Mouse (Mus musculus) gonadal fat pad, adult 2 months (tissue): ENCODE measurements at regions not wholly inside any gene's neighbourhood (a gene's known extent, or its start where the extent isn't known, plus 50 kb on each side); places are given as distances from the start of the nearest gene placed in this dataset.

ENCODE experiments used
- DNase-seq: peaks from one replicate; pipeline ENCODE4 v3.0.0-alpha.2; 2012; ENCODE audit warnings: low read depth

DNA sequence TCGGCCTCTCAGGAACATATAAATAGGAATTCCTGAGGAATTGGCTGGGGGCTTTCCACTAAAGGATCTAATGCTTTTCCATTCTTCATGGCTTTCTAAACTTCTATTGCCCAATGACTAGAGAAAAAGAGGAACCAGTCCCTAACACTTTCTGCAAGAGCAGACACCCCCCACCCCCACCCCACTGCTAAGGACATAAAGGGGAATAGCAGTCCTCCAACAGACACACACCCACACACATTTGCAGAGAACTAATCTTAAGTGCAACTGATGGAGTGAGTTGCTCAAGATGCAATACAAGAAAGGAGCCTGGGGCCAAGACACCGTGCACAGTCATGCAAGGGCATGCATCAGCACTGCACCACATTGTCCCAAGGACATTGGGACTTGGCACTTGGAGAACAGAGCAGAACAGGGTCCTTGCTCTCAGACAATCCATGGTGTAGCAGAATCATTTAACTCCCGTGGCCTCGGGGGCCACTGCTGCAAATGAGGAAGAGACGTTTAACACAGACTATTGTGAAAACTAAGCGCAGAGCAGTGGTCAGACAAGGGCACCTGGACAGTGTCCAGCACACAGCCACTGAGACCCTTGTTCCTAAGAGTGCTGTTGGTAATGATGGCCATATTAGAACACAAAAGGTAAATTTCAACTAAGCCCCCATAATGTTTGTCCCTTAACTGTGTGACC lies 161.1 kb downstream of the Xpnpep1 start:
- peak; percentile 90 for DNase-seq

DNA sequence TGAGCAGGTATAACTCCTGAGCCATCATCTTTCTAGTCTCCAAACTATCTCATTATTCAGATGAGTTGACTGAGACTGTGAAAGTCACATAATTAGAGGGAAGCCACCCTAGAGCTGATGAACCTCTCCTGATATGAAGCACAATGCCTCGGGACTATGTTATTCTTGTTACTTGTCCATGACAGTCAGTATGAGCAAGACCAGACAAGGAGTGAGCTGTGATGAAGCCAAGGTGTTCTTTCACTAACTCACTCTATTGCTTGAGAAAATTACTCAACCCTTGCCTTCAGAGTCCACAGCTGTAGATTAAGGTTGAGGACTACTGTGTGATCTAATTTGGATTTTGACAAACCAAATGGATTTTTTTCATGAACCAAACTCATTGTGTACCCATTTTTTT lies 173.4 kb downstream of the Xpnpep1 start:
- peak; percentile 75 for DNase-seq

DNA sequence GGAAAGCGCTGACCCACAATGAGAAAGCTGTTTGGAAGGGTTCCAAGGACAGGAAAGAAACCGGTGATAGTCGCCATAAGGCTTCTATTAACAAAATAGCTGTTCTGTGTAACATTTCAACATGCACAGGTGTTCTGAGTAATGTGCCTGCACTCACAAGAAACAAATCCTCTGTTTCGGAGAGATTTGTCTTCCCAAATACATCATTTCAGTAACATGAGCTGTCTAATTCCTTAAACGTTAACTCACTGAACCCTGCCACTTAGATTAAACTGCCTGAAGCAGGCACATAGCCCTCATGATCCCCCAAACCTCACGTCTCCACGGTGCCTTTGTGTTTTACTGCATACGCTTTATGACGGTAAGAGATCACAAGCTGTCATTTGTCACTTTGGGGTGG lies 178.4 kb downstream of the Xpnpep1 start:
- no peak for DNase-seq

DNA sequence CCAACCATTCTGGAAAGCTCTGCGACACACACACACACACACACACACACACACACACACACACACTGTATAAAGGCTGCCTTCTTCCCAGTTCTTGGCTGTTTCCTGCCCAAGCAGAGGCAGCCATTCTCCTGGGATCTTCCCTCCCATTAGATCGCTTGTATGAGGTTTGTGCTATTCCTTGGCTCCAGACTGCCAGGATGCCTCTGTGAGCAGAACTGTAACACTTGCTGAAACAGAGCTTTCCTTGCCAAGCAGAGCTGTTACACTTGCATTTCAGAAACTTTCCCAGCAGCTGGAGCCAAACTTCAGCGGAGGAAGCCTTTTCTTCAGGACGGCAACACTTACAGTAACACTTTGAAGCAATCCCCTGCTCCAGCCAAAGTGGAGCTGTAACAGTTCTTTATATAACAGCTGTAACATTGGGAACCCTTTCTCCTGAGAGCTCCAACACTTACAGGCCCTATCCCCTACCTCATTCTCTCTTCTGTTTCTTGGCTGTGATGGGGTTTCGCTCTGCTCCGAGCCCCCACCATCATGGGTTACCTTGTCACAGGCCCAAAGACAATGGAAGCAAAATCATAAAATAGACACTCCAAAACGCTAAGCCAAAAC lies 185.8 kb downstream of the Xpnpep1 start:
- no peak for DNase-seq

DNA sequence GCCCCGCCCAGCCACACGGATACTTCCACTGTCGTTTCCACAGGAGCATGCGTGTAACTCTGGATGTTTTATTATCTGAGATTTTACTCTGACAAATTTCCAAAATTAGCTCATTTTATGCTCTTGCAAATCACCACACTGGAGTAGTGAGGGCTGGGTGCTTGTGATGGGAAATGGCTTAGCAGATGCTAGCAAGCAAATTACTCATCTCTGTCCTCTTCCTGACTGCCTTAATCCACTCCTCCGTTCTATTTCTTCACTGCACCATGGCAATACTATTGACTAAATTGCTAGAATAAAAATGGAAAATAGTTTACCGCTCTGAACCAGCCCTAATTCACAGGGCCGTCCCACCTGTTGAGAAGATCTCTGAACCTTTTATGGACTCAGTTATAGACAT lies 223.8 kb downstream of the Xpnpep1 start:
- no peak for DNase-seq

DNA sequence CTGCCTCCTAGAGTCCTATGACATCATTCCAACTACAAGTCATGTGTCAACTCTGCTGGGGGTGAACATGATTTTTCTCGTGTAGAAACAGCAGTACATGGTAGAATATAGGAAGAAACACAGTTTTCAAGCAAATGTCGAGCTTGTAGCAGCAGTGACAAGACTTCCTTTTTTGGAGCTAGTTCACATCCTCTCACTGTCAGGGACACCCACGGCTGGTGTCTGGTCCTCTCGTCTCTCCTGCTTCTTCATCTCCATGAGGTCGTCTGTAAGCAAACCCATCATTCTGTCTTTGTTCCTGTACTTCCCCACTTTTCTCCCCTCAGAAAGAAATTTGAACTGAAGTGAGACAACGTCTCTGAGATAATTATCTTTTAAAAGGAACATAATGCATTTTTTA lies 228.0 kb downstream of the Xpnpep1 start:
- DNase-seq = no peak

DNA sequence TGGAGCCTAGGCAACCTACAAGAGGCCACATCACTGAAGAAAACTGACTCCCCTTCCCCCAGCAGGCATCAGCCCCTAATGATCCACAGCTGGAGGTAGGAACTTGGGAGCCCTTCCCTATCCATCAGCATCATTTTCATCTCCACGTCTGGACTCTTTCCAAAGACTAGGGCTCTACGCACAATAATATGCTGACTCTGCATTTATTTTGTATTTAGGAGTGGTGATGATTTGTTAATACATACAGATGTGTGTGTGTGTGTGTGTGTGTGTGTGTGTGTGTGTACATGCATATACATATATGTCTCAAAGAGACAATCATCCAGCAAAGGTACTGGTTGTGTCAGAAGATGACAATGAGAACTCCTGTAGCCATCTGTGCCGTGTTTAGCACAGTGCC lies 251.2 kb downstream of the Xpnpep1 start:
- DNase-seq = no peak

DNA sequence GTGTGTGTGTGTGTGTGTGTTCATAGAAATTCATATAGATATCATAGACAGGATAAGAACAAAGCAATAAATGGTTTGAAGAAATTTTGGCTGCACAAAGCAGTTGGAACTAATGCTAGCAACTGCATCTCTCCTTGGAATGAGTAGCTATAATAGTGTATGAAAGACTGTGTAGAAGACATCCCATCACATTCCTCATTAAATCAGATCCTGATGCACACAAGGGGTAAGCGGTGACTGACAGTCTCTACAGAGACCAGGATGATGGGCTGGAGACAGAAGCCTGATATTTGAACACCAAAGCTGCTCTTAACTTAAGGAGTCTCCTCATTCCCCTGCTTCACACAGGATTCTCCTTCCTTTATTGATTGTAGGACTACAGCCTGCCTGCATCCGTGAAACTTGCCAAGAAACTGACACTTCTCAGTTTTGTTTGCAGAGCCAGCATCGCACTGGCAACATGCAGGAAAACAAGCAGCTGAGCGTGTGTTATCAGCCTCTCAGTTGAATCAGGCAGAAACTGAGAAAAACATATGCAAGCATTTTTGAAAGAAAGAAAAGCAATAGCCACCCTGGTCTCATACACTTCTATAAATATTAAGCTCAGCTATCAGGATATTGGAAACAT lies 271.1 kb downstream of the Xpnpep1 start:
- DNase-seq = no peak

DNA sequence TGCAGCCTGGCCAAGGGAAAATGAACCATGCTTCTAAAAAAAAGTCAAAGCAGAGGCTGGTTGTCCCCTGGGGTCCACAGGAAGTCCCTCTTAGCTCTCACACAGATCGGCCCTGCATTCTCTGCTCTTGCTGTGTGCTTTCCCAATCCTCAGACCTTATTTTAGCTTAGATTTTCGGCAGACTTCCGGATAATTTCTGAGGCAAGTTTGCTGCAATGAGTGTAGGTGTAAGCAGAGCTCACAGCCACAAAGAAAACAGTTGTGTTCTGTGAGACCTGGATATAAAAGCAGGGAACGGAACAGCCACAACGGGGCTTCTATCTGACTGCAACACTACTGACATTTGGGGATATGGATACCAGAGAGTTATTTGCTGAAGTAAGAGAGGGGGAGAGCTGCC lies 271.9 kb downstream of the Xpnpep1 start:
- no peak for DNase-seq

DNA sequence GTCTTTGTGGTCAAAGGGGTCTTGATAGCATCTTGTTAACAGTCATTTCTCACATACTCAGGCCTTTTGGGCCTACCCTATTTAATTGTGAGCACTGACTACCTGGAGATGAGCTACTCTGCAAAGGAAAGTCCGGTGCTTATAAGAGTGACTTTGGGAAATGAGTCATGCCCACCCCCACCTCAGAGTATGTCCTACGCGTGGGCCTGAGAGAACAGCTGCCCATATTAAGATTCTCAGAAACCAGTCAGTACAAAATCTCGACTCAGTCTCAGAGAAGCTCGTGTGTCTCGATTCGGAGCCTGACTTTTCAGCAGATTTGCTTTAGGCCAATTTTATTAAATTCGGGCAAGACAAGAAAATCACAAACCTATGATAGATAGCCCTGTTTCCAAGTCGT lies 301.1 kb downstream of the Xpnpep1 start:
- DNase-seq = no peak

DNA sequence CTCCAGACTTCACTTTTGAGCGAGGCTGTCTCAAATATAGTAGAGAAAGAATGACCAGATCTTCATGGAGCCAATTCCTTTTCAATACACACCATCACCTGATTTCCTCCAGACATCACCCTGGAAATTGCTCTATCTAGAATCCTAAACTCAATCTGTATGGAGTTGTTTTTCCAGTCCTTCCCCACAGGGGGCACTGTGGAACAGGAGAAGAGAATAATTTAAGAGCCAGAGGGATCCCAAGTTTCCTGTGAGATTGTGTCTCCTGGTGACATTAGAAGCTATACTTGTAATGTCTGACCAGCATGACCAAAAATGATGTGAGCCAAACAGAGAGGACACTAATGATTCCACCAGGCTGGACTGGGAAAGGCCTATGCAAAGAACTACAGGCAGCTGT lies 318.2 kb downstream of the Xpnpep1 start:
- no peak for DNase-seq

DNA sequence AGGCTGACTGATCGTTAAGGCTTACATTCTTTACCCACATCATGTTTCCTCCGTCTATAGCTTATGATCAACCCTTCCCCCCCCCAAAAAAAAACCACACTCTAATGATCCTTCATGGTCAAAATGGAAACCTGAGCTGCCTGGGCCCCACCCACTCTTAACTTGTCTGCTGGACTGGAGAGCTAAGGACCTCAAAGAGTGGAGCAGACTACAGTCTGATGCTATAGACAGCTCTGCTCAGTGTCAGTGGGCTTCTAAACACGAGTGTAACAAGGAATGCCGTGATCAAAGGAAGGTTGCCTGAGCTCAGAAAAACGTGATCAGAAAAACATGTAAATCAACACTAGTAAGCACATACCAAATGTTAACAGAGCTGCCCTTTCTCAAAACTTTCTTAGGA lies 324.7 kb downstream of the Xpnpep1 start:
- no peak for DNase-seq

DNA sequence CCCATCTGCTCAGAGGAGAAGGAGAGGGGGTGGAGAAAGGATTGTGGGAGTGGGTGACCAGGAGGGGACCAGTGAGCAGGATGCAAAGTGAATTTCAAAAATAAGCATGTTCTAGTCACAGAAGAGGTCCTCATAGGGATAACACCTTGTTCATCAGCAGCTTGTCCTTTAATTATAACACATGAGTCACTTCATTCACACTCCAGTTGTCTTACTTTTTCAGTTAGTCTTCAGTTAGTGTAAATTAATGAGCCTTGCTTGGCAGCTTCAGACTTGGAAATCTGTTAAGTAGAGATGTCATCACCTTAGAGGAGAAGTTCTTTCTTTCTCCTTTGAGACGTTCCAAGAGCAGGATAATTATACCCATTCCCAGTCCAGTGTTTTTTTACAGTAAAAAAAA lies 332.3 kb downstream of the Xpnpep1 start:
- no peak for DNase-seq

DNA sequence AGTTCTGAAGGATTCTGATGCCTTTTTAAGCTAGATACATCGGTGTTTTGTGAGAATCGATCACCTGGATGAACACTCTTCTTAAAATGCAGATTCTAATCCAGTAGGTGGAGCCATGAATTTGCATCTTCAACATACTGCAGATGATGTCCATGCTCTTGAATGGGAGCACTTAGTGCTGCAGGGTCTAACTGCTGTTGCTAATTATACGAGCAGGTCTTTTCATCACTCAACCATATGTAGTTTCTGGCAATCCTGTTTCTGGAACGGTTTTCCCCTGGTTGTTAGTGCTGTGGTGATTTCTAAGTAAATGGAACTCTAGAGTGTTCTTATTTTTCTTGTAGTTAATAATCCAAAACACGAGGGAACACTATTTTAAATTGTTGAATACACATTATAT lies 379.0 kb downstream of the Xpnpep1 start:
- no peak for DNase-seq

DNA sequence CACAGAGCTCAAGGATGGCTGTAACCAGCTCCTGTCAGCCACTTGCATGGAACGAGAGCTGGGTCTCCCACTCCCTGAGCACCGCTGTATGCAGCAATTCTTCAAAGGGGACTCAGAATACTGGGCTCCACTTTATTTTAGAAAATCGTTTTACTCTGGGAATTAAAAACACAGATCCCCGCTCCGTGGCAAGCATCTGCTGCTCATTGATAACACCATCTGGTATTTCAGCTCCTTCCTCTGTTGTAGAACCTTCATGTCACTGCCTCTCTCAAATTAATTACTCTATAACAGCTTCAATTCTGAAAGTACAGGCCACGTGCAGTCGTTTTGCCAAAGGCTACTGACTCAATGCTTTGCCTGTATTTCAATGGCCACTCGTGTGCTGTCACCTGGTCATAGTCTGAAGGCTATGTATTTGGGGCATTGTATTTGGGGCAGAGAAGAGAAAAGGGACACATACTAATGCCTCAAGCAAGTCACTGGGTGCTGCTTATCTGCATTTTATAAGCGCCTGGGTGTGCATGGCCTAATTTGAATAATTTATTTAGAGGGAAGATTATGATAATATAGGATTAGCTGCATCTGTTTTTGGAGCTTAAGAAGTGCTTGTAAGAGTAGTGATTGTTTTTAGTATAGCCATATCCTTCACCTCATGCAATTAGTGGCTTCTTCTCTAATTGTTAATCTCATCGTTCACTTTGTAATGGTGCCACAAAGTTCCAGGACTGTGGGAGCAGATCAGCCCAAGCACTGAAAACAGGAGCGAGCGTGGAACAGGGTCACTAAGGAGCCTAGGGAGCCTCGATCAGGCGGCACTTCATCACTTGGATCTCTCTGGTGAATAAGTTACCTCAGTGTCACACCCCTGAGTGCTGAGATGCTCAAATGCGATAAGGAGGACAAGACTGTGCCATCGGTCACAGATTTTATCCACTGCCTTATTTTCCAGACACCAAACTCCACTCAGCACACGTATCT lies 383.3 kb downstream of the Ins1 start:
- DNase-seq = no peak

DNA sequence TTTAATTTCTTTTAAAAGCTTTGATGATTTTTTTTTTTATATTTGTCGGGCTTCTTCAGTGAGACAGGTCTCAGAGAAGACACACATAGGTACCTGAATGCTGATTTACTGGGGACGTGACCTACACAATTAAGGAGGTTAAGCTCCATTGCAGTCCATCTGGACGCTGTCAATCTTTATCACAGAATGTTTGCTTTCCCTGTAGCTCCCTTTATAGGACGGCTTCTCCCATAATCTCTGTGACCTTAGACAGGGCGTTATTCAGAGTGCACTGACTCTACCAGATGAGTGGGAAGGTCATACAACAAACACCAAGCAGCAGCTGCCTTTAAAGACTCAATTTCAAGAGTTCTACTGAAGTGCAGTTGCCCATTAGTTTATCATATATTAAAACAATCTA lies 376.1 kb downstream of the Ins1 start:
- no peak for DNase-seq

DNA sequence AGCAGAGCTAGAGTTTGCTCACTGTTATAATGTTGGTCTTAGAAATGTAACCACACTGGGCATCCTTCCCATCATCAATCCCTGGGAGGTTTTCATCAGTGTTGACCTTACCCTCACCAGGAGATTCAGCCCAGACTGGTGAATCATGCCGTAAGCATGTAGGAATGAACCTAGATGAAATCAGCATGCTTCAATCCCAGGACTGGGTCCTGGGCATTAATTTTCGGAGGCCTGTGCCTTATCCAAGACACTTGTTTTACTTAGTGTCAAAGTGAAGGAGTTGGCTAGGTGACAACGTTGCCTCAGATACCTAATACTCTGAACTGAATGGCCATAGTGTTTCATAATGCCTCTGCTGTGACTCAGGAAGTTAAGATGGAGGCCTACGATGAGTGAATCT lies 368.4 kb downstream of the Ins1 start:
- peak; percentile 8 for DNase-seq

DNA sequence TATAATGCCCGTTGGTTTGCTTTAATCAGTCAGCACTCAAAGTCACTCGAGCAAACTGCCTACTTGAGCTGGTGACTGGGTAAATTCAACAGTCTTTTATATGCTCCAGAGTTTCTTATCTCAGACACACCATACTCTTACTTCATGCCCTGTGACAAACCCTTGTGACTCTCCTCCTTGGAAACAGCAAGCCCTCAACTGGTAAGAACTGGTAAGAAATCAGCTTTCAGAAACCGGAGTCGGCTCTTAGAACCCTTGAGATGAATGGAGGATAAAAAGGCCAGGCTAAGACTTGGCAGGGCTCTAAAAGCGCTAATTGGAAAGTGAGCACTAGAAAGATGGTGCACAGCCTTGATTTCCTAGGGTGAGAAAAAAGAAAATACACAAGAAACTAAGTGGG lies 360.2 kb downstream of the Ins1 start:
- DNase-seq = no peak

DNA sequence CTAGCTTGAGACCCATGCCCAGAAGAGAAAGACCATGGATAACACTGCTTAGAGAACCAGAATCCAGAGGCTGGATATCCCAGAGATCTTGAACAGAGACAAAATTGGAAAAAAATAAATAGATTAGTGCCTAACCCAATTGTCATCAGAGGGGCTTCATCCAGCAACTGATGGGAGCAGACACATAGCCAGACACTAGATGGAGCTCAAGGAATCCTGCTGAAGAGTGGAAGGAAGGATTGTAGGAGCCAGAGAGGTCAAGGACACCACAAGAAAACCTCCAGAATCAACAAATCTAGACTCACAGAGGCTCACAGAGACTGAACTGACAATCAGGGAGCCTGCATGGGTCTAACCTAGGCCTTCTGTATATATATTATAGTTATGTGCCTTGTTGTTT lies 359.4 kb downstream of the Ins1 start:
- no peak for DNase-seq

DNA sequence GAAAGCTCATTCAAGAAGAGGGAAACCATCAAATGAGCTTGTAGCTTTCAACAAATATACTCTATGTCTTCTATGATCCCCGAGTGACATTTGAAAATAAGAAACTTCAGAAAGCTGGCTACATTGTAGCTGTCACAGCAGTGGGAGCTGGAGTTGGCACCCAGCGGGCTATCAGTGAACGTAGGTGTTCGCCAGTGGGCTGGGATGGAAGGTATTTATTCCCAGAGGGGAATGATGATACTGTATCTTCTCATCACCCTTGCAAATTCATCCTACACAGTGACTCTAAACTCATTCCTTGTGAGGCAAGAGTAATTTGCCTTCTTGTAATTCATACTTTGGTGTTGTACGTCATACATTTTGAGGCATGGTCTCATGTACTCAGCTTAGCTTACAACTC lies 349.3 kb downstream of the Ins1 start:
- DNase-seq = no peak

DNA sequence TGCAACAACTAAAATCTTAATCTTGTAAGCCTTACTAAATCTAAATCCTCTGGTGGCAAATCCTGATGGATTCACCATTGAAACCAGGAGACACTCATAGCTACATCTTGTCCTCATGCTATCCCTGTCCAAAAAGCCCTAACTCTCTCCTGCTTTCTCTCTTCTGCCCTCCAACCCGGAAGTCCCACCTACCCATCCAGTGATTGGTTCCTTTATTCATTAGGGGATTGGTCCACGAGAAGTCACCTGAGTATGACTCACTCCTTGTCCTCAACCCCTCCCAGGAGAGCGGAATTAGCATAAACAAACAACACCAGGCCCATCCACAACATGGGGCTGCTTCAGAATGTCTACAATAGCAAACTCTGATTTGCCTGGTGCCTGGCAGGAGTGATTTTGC lies 342.8 kb downstream of the Ins1 start:
- DNase-seq = no peak

DNA sequence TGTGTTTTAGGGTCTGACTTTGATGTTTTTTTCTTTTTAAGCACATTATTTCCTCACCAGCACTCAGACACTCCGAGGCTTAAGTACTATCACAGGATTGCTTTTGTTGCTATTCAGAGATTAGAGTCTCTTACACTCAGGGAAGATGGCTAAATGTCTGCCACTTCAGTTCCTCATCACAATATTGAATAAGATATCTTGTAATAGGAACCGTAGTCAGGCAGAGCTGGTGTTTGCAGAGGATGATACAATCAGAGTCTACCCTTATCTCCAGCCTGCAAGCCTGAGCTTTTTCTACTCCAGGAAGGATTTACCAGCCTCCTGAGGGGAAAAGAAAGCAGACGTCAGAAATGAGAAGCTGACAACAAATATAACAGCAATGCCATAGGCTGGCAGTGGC lies 336.3 kb downstream of the Ins1 start:
- no peak for DNase-seq
